Mouse (Mus musculus): ENCODE measurements around the gene Pde8b. TPM values are rescaled to one million over a fixed set of nuclear protein-coding genes. Genes with fewer than 3 reads are reported as not detected.
A peak's percentile ranks its signal among the peaks of the same experiment; 100 is the strongest.

Pde8b gene
- 1.5 and 1.9 TPM in 2 replicates for polyA plus RNA-seq (2015; fragmentation: Nextera tagmentation; extraction: Ambion mirVana)

DNA sequence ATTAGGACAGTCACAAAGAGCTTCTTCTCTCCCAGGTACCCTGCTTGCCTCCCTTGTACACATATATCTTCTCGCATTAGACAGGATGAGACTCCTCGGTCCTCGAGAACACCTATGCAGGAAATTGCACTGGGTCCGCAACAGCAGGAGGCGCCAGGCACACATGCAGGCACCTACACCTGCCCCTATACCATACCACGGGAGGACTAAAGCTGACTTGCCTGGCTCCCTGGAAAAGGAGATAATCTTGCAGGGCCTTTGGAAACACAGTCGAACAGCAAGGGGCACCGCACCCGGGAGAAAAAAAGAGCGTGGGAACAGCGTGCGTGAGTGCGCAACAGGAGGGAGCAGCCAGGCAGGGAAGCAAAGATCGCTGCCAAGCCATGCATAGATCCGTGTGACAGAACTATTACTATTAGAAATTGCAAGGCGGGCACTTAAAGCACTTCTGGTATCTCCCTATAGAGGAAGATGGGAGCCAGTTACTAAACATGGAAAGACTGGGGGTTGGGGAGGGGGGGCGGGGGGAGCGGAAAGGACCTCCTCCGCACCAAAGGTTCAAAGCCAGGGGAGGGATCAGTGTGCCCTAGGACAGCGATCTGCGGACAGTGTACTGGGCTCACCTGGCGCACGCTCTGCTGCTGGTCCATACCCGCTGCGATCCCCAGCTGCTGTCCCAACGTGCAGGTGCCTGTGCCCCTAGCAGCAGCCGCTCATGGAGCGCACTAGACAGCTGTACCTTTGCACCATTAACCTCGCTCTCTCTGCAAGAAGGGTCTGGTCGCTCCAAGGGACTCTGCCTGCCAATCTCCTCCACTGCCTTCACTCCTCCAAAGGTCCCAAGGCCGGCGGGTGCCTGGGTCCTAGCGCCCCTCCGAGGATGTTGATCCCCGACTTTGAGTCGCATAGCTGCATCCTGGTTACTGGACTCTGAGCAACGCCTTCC is at the start of gene Pde8b:
TSS of gene Pde8b (minus strand) at position 826 of the 946 bp plus-strand sequence.
- Histone ChIP-seq H3K36me3 (no peaks in the 10 kb centered on the region), H3K27me3 (peaks cover 15% of the 10 kb centered on the region), H3K9me3 (no peaks in the 10 kb centered on the region), H3K4me2 (peak within 1 kb of the TSS; percentile 47), H3K9ac (no peak within 1 kb of the TSS), H3K27ac (no peak within 1 kb of the TSS), H3K4me1 (peaks cover 10% of the 10 kb centered on the region), H3K4me3 (peak within 1 kb of the TSS; percentile 15)
- ATAC-seq (ENCODE audit: insufficient number of reproducible peaks, low FRiP score, low TSS enrichment, low read depth): no peak
- WGBS: 4% methylated on average over 36 of the region's 37 CpGs

GRCm38 (mm10) chr13:95291983-95292382 is 41.8 kb upstream of the Pde8b start:
- Histone ChIP-seq H3K9me3 (no peaks in the 10 kb centered on the region), H3K27ac (no peak overlapping the region), H3K9ac (no peak overlapping the region), H3K36me3 (no peaks in the 10 kb centered on the region), H3K4me3 (no peak overlapping the region), H3K4me1 (no peaks in the 10 kb centered on the region), H3K4me2 (no peak overlapping the region), H3K27me3 (no peaks in the 10 kb centered on the region)
- WGBS: 78% methylated on average over 4 of the region's 4 CpGs
- no peak for ATAC-seq (ENCODE audit: insufficient number of reproducible peaks, low FRiP score, low TSS enrichment, low read depth)

GRCm38 (mm10) chr13:95288027-95288426 is 37.9 kb upstream of the Pde8b start:
- WGBS: 78% methylated on average over 7 of the region's 7 CpGs

GRCm38 (mm10) chr13:95286989-95287388 is 36.9 kb upstream of the Pde8b start:
- 0 out of 2 replicates have a peak, but pooled peaks cover 3% of the 10 kb centered on the region for H3K4me1 ChIP-seq
- no peak overlapping the region for H3K27ac ChIP-seq
- WGBS: 2% methylated on average over 7 of the region's 7 CpGs
- no peak overlapping the region for H3K4me3 ChIP-seq
- no peaks in the 10 kb centered on the region for H3K9me3 ChIP-seq
- no peaks in the 10 kb centered on the region for H3K27me3 ChIP-seq
- no peaks in the 10 kb centered on the region for H3K36me3 ChIP-seq
- H3K9ac ChIP-seq: no peak overlapping the region
- no peak overlapping the region for H3K4me2 ChIP-seq
- ATAC-seq (ENCODE audit: insufficient number of reproducible peaks, low FRiP score, low TSS enrichment, low read depth): no peak

More at GRCm38 (mm10) chr13:95288027-95288426, 37.9 kb upstream of the Pde8b start:
- Histone ChIP-seq H3K4me2 (no peak overlapping the region), H3K4me3 (no peak overlapping the region), H3K36me3 (no peaks in the 10 kb centered on the region), H3K27me3 (no peaks in the 10 kb centered on the region), H3K27ac (no peak overlapping the region), H3K9ac (no peak overlapping the region), H3K9me3 (no peaks in the 10 kb centered on the region), H3K4me1 (no peaks in the 10 kb centered on the region)
- no peak for ATAC-seq (ENCODE audit: insufficient number of reproducible peaks, low FRiP score, low TSS enrichment, low read depth)

- H3K9me3 ChIP-seq: no peaks in the 10 kb centered on the region
- ATAC-seq (ENCODE audit: insufficient number of reproducible peaks, low FRiP score, low TSS enrichment, low read depth): no peak
- no peak overlapping the region for H3K4me3 ChIP-seq
- 29% methylated on average over 6 of the region's 7 CpGs for WGBS
- no peaks in the 10 kb centered on the region for H3K27me3 ChIP-seq
- H3K4me1 ChIP-seq: 0 out of 2 replicates have a peak, but pooled peaks cover 3% of the 10 kb centered on the region
- H3K27ac ChIP-seq: no peak overlapping the region
- no peak overlapping the region for H3K4me2 ChIP-seq
- no peaks in the 10 kb centered on the region for H3K36me3 ChIP-seq
- no peak overlapping the region for H3K9ac ChIP-seq
These were observed 31.9 kb upstream of the Pde8b start for GRCm38 (mm10) chr13:95281740-95282673.

DNA sequence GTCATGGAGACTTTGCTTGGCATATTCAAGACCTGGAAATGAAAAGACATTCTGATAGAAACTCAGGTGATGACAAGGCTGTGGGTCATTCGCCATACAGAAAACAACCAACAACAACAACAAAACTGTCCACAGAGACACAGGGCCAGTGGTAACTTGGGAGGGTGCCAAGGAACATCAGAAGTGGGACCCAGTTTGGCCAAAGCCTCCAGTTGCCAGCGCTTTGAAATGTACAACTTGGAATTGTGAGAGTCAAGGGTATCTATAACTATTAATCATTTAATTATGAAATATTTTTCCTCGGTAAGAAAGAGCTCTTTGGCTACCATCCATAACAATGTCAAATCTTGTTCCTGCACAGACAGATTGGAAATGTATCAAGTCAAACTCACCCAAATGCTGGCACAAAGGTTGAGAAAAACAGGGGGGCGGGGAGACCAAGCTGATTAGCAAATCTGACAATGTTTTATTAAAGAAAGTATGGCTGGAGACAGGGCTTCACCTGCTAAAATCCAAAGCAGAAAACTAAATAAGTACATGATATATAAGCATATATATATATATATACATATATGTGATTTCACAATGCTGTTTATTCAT is 28.4 kb upstream of the Pde8b start:
- Histone ChIP-seq H3K4me2 (no peak overlapping the region), H3K9ac (no peak overlapping the region), H3K36me3 (no peaks in the 10 kb centered on the region), H3K27me3 (no peaks in the 10 kb centered on the region), H3K4me1 (0 out of 2 replicates have a peak, but pooled peaks cover 3% of the 10 kb centered on the region), H3K4me3 (no peak overlapping the region), H3K9me3 (no peaks in the 10 kb centered on the region), H3K27ac (no peak overlapping the region)
- WGBS: 80% methylated on average over 4 of the region's 4 CpGs
- no peak for ATAC-seq (ENCODE audit: insufficient number of reproducible peaks, low FRiP score, low TSS enrichment, low read depth)

GRCm38 (mm10) chr13:95264691-95265090 is 14.6 kb upstream of the Pde8b start:
- Histone ChIP-seq H3K4me1 (no peaks in the 10 kb centered on the region), H3K4me3 (no peak overlapping the region), H3K27ac (no peak overlapping the region), H3K4me2 (no peak overlapping the region), H3K9ac (no peak overlapping the region), H3K36me3 (no peaks in the 10 kb centered on the region), H3K9me3 (no peaks in the 10 kb centered on the region), H3K27me3 (no peaks in the 10 kb centered on the region)
- WGBS: 78% methylated on average over 5 of the region's 5 CpGs
- ATAC-seq (ENCODE audit: insufficient number of reproducible peaks, low FRiP score, low TSS enrichment, low read depth): no peak

DNA sequence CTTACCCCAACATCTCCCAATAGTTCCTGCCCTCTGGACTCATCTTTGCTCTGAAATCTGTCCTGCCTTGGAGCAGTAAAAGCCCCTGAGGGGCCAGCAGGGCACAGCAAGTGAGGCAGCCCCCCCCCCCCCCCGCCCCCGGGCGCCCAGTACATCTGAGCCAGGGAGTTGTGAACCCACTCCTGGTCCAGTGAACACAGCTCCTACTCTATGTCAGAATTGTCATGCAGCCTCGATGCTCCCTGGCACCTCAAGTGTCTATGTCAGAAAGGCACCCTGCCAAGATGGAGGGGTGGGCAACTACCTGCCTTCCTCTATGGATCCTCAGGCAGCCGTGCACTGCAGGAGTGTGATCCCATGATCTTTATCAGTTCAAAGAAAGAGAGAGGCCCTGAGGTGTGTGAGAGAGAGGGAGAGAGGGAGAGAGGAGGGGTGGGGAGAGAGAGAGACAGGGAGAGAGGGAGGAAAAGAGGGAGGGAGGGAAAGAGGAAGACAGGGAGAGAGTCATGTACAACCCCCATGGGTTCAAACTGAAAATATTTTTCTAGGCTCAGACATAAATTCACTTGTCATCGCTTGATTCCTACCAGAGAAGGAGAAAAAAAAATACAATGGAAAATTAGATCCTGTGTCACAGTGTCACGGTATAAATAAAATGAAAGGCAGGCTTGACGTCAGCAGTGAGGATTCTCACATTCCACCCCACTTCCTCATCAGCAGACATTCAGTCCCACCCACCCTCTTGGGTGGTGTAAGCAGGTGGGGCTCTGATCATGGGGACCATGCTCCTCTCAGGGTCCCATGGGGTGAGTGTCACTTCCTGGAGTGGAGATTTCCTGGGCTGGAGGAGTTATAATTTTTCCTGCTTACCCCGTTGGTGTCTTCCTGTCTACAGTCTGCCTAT is 11.0 kb upstream of the Pde8b start:
- Histone ChIP-seq H3K9ac (no peak overlapping the region), H3K4me1 (no peaks in the 10 kb centered on the region), H3K9me3 (no peaks in the 10 kb centered on the region), H3K36me3 (no peaks in the 10 kb centered on the region), H3K4me3 (no peak overlapping the region), H3K27me3 (no peaks in the 10 kb centered on the region), H3K27ac (no peak overlapping the region), H3K4me2 (no peak overlapping the region)
- peak; percentile 30; the same call in 1 of the 2 replicates for ATAC-seq (ENCODE audit: insufficient number of reproducible peaks, low FRiP score, low TSS enrichment, low read depth)
- 59% methylated on average over 9 of the region's 9 CpGs for WGBS

DNA sequence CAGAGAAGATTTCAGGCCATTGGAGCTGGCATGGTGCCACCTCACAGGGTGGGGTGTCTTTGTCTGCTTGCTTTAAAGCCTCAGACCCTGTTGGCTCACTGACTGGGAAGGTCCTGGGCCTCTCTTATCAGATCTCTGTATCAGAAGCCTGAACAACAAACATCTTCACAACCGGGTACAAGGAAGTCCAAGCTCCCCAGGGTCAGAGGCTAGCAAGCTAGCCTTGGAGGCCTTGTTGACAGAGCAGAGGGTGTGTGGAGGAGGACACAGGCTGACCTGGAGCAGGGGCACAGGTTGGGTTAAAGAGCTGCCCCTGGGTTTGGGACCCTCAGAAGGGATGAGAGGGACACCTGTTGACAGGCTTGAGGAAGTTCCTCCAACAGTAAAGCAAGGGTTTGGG is 10.3 kb upstream of the Pde8b start:
- Histone ChIP-seq H3K9me3 (no peaks in the 10 kb centered on the region), H3K4me2 (no peak overlapping the region), H3K9ac (no peak overlapping the region), H3K27me3 (no peaks in the 10 kb centered on the region), H3K4me3 (no peak overlapping the region), H3K36me3 (no peaks in the 10 kb centered on the region), H3K27ac (no peak overlapping the region), H3K4me1 (no peaks in the 10 kb centered on the region)
- WGBS: 44% methylated on average over 1 of the region's 1 CpGs
- no peak for ATAC-seq (ENCODE audit: insufficient number of reproducible peaks, low FRiP score, low TSS enrichment, low read depth)

GRCm38 (mm10) chr13:95257083-95257482 is 6.9 kb upstream of the Pde8b start:
- Histone ChIP-seq H3K9ac (no peak overlapping the region), H3K27ac (no peak overlapping the region), H3K4me1 (no peaks in the 10 kb centered on the region), H3K9me3 (no peaks in the 10 kb centered on the region), H3K4me2 (no peak overlapping the region), H3K4me3 (no peak overlapping the region), H3K36me3 (no peaks in the 10 kb centered on the region), H3K27me3 (no peaks in the 10 kb centered on the region)
- no peak for ATAC-seq (ENCODE audit: insufficient number of reproducible peaks, low FRiP score, low TSS enrichment, low read depth)
- WGBS: 77% methylated on average over 6 of the region's 6 CpGs

DNA sequence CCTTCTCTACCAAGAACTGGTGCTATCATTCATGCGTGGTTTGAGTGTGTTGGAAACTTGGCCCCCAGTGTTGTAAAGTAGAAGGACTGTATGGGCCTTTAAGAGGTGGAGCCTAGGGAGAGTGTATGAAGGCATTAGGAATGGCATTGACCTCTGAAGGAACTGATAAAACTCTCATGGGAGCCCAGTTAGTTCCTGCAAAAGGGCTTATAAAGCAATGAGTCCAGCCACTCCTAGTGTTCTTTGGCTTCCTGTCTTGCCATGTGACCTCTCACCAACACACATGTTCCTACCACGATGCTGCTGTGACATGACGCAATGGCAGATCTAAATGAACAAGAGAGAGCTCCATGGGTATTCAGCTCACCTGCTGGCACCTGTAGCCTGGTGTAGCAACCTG is 4.9 kb upstream of the Pde8b start:
- Histone ChIP-seq H3K4me2 (no peak overlapping the region), H3K27ac (no peak overlapping the region), H3K4me1 (peaks cover 2% of the 10 kb centered on the region), H3K4me3 (no peak overlapping the region), H3K36me3 (no peaks in the 10 kb centered on the region), H3K9ac (no peak overlapping the region), H3K27me3 (peaks cover 3% of the 10 kb centered on the region), H3K9me3 (no peaks in the 10 kb centered on the region)
- WGBS: 86% methylated on average over 3 of the region's 3 CpGs
- ATAC-seq (ENCODE audit: insufficient number of reproducible peaks, low FRiP score, low TSS enrichment, low read depth): no peak
